Mouse (Mus musculus): ENCODE measurements around the gene Carmil2. TPM values are rescaled to one million over a fixed set of nuclear protein-coding genes. Genes with fewer than 3 reads are reported as not detected.

Gene Carmil2
- polyA plus RNA-seq, 1 experiment from 2014 or later, result 5.0 TPM

- H3K9ac ChIP-seq (ENCODE audit: low read length), result no peak overlapping the region
- no peaks in the 10 kb centered on the region for H3K4me1 ChIP-seq (ENCODE audit: control insufficient read depth, insufficient read depth, low read length)
- whole genome bisulfite sequencing, result 81% methylated on average over 18 of the region's 18 CpGs
- no peaks in the 10 kb centered on the region for H3K9me3 ChIP-seq (ENCODE audit: control insufficient read depth, low read length)
- no peaks in the 10 kb centered on the region for H3K27me3 ChIP-seq (ENCODE audit: control insufficient read depth, insufficient read depth, low read length)
- ATAC-seq (ENCODE audit: insufficient read depth, low FRiP score, low TSS enrichment) (no peak), DNase-seq (ENCODE audit: low spot score) (no peak)
- H3K27ac ChIP-seq (ENCODE audit: low read depth, low read length), result no peak overlapping the region
- H3K36me3 ChIP-seq (ENCODE audit: control insufficient read depth, insufficient read depth, low read length), result no peaks in the 10 kb centered on the region
- no peak overlapping the region for H3K4me2 ChIP-seq (ENCODE audit: low read depth)
- H3K4me3 ChIP-seq (ENCODE audit: low read depth, low read length), result no peak overlapping the region
Observed at GRCm38 (mm10) chr8:105727397-105728124, 41.5 kb downstream of the Carmil2 start.

GRCm38 (mm10) chr8:105732186-105732585, 46.1 kb downstream of the Carmil2 start:
- Histone ChIP-seq H3K27me3 (ENCODE audit: control insufficient read depth, insufficient read depth, low read length) (no peaks in the 10 kb centered on the region), H3K9ac (ENCODE audit: low read length) (no peak overlapping the region), H3K4me1 (ENCODE audit: control insufficient read depth, insufficient read depth, low read length) (no peaks in the 10 kb centered on the region), H3K27ac (ENCODE audit: low read depth, low read length) (no peak overlapping the region), H3K4me2 (ENCODE audit: low read depth) (no peak overlapping the region), H3K36me3 (ENCODE audit: control insufficient read depth, insufficient read depth, low read length) (no peaks in the 10 kb centered on the region), H3K9me3 (ENCODE audit: control insufficient read depth, low read length) (no peaks in the 10 kb centered on the region), H3K4me3 (ENCODE audit: low read depth, low read length) (no peak overlapping the region)
- WGBS, result 90% methylated on average over 5 of the region's 5 CpGs
- no peak for DNase-seq (ENCODE audit: low spot score)
- ATAC-seq (ENCODE audit: insufficient read depth, low FRiP score, low TSS enrichment), result no peak

- DNase-seq (ENCODE audit: low spot score) (no peak), ATAC-seq (ENCODE audit: insufficient read depth, low FRiP score, low TSS enrichment) (no peak)
- H3K4me2 ChIP-seq (ENCODE audit: low read depth), result no peak overlapping the region
- H3K9ac ChIP-seq (ENCODE audit: low read length), result no peak overlapping the region
- H3K27ac ChIP-seq (ENCODE audit: low read depth, low read length), result no peak overlapping the region
- H3K9me3 ChIP-seq (ENCODE audit: control insufficient read depth, low read length), result no peaks in the 10 kb centered on the region
- no peaks in the 10 kb centered on the region for H3K4me1 ChIP-seq (ENCODE audit: control insufficient read depth, insufficient read depth, low read length)
- no peaks in the 10 kb centered on the region for H3K36me3 ChIP-seq (ENCODE audit: control insufficient read depth, insufficient read depth, low read length)
- H3K27me3 ChIP-seq (ENCODE audit: control insufficient read depth, insufficient read depth, low read length), result no peaks in the 10 kb centered on the region
- H3K4me3 ChIP-seq (ENCODE audit: low read depth, low read length), result no peak overlapping the region
- WGBS, result 92% methylated on average over 5 of the region's 5 CpGs
Observed at GRCm38 (mm10) chr8:105739216-105739615, 53.1 kb downstream of the Carmil2 start.

- Histone ChIP-seq H3K27me3 (ENCODE audit: control insufficient read depth, insufficient read depth, low read length) (no peaks in the 10 kb centered on the region), H3K4me1 (ENCODE audit: control insufficient read depth, insufficient read depth, low read length) (no peaks in the 10 kb centered on the region), H3K36me3 (ENCODE audit: control insufficient read depth, insufficient read depth, low read length) (no peaks in the 10 kb centered on the region), H3K9ac (ENCODE audit: low read length) (no peak overlapping the region), H3K4me3 (ENCODE audit: low read depth, low read length) (no peak overlapping the region), H3K4me2 (ENCODE audit: low read depth) (no peak overlapping the region), H3K27ac (ENCODE audit: low read depth, low read length) (no peak overlapping the region), H3K9me3 (ENCODE audit: control insufficient read depth, low read length) (no peaks in the 10 kb centered on the region)
- WGBS, result 87% methylated on average over 4 of the region's 4 CpGs
- ATAC-seq (ENCODE audit: insufficient read depth, low FRiP score, low TSS enrichment), result no peak
- DNase-seq (ENCODE audit: low spot score), result no peak
Observed at GRCm38 (mm10) chr8:105743301-105743700, 57.2 kb downstream of the Carmil2 start.

Other genes with a start within 250 kb of the Carmil2 start
- 218 and 229 TPM in 2 replicates for gene Tppp3, start 214.7 kb upstream of the Carmil2 start, polyA plus RNA-seq (2014; fragmentation: Nextera tagmentation; extraction: Ambion mirVana)
- 18.5 and 18.9 TPM in 2 replicates for gene Zdhhc1, start 189.4 kb upstream of the Carmil2 start, polyA plus RNA-seq (2014; fragmentation: Nextera tagmentation; extraction: Ambion mirVana)
- 22.5 and 23.9 TPM in 2 replicates for gene Hsd11b2, start 167.5 kb upstream of the Carmil2 start, polyA plus RNA-seq (2014; fragmentation: Nextera tagmentation; extraction: Ambion mirVana)
- gene Atp6v0d1, start 120.2 kb upstream of the Carmil2 start, polyA plus RNA-seq (2014; fragmentation: Nextera tagmentation; extraction: Ambion mirVana), result 137 and 148 TPM in 2 replicates
- gene Ripor1, start 81.0 kb upstream of the Carmil2 start, polyA plus RNA-seq (2014; fragmentation: Nextera tagmentation; extraction: Ambion mirVana), result 19.3 and 20.3 TPM in 2 replicates
- gene Ctcf, start 49.7 kb upstream of the Carmil2 start, polyA plus RNA-seq (2014; fragmentation: Nextera tagmentation; extraction: Ambion mirVana), result 98.5 and 111 TPM in 2 replicates
- 0.66 and 2.1 TPM in 2 replicates for gene Agrp, start 48.9 kb upstream of the Carmil2 start, polyA plus RNA-seq (2014; fragmentation: Nextera tagmentation; extraction: Ambion mirVana)
- gene Acd, start 14.8 kb downstream of the Carmil2 start, polyA plus RNA-seq (2014; fragmentation: Nextera tagmentation; extraction: Ambion mirVana), result 74.3 and 76.7 TPM in 2 replicates
- 23.1 and 24.1 TPM in 2 replicates for gene Pard6a, start 14.9 kb downstream of the Carmil2 start, polyA plus RNA-seq (2014; fragmentation: Nextera tagmentation; extraction: Ambion mirVana)
- 0.20 TPM in 1 of 2 replicates, not detected in the other for gene 4933405L10Rik, start 21.4 kb downstream of the Carmil2 start, polyA plus RNA-seq (2014; fragmentation: Nextera tagmentation; extraction: Ambion mirVana)
- 27.6 and 27.8 TPM in 2 replicates for gene Enkd1, start 21.9 kb downstream of the Carmil2 start, polyA plus RNA-seq (2014; fragmentation: Nextera tagmentation; extraction: Ambion mirVana)
- 35.5 and 42.0 TPM in 2 replicates for gene Gfod2, start 72.4 kb downstream of the Carmil2 start, polyA plus RNA-seq (2014; fragmentation: Nextera tagmentation; extraction: Ambion mirVana)
- 12.3 and 13.5 TPM in 2 replicates for gene Ranbp10, start 141.1 kb downstream of the Carmil2 start, polyA plus RNA-seq (2014; fragmentation: Nextera tagmentation; extraction: Ambion mirVana)
- gene Tsnaxip1, start 141.5 kb downstream of the Carmil2 start, polyA plus RNA-seq (2014; fragmentation: Nextera tagmentation; extraction: Ambion mirVana), result 0.18 and 0.24 TPM in 2 replicates
- gene Cenpt, start 167.0 kb downstream of the Carmil2 start, polyA plus RNA-seq (2014; fragmentation: Nextera tagmentation; extraction: Ambion mirVana), result 58.3 and 62.6 TPM in 2 replicates
- gene Thap11, start 168.9 kb downstream of the Carmil2 start, polyA plus RNA-seq (2014; fragmentation: Nextera tagmentation; extraction: Ambion mirVana), result 68.9 and 71.8 TPM in 2 replicates
- gene Nutf2, start 174.3 kb downstream of the Carmil2 start, polyA plus RNA-seq (2014; fragmentation: Nextera tagmentation; extraction: Ambion mirVana), result 342 and 344 TPM in 2 replicates
- gene Edc4, start 194.6 kb downstream of the Carmil2 start, polyA plus RNA-seq (2014; fragmentation: Nextera tagmentation; extraction: Ambion mirVana), result 50.0 and 50.5 TPM in 2 replicates
- gene Nrn1l, start 207.3 kb downstream of the Carmil2 start, polyA plus RNA-seq (2014; fragmentation: Nextera tagmentation; extraction: Ambion mirVana), result not detected in 2 replicates
- gene Pskh1, start 214.2 kb downstream of the Carmil2 start, polyA plus RNA-seq (2014; fragmentation: Nextera tagmentation; extraction: Ambion mirVana), result 18.1 and 20.4 TPM in 2 replicates
- gene Ctrl, start 247.6 kb downstream of the Carmil2 start, polyA plus RNA-seq (2014; fragmentation: Nextera tagmentation; extraction: Ambion mirVana), result 1.1 TPM in 2 replicates